Mouse (Mus musculus) forebrain, embryonic 12.5 days (tissue): ENCODE measurements around the gene Med24. TPM values are rescaled to one million over a fixed set of nuclear protein-coding genes. Genes with fewer than 3 reads are reported as not detected.
"Not testable (repeated sequence)": the region's sequence is repeated elsewhere in the genome, so short reads cannot be mapped to it uniquely, and the experiment has no call there.

Experiments
- ATAC-seq: fragments of 200-750 bp; cut with Nextera tagmentation; 2 replicates; pipeline ENCODE4 v1.8.0; 2017; ENCODE audit warnings: moderate TSS enrichment; ENCODE audit not compliant: low FRiP score
- H3K27ac ChIP-seq: fragments of 300-500 bp; sonication (generic); 2 replicates; pipeline ENCODE4 v1.5.1; 2016; ENCODE audit warnings: mild to moderate bottlenecking
- H3K27me3 ChIP-seq: fragments of 300-500 bp; sonication (generic); 2 replicates; pipeline ENCODE4 v1.6.1; 2016; ENCODE audit warnings: mild to moderate bottlenecking
- H3K36me3 ChIP-seq: fragments of 300-500 bp; sonication (generic); replicated peaks from 2 replicates; pipeline ENCODE4 v1.6.1; 2016; ENCODE audit warnings: mild to moderate bottlenecking
- H3K4me1 ChIP-seq: fragments of 300-500 bp; sonication (generic); 2 replicates; pipeline ENCODE4 v1.6.1; 2016
- H3K4me2 ChIP-seq: fragments of 300-500 bp; sonication (generic); 2 replicates; pipeline ENCODE4 v1.6.1; 2016; ENCODE audit warnings: mild to moderate bottlenecking, moderate library complexity
- H3K4me3 ChIP-seq: fragments of 300-500 bp; sonication (generic); replicated peaks from 2 replicates; pipeline ENCODE4 v1.5.1; 2016; ENCODE audit warnings: mild to moderate bottlenecking
- H3K9ac ChIP-seq: fragments of 300-500 bp; sonication (generic); 2 replicates; pipeline ENCODE4 v1.6.1; 2016; ENCODE audit warnings: mild to moderate bottlenecking
- H3K9me3 ChIP-seq: fragments of 300-500 bp; sonication (generic); 2 replicates; pipeline ENCODE4 v1.6.1; 2016
- WGBS: fragments of 180-500 bp; shearing (Covaris S2); methylation state at CpG from one replicate; pipeline ENCODE4 v1.1.7; 2016; 5-methylcytosine and 5-hydroxymethylcytosine counted together
- polyA plus RNA-seq: library from polyadenylated mRNA; unstranded; fragments of >200 nt; fragmentation: Nextera tagmentation; extraction: Ambion mirVana; gene quantifications from 2 replicates; pipeline ENCODE4 v1.2.1, GENCODE M21; 2016

The Med24 gene
- polyA plus RNA-seq, 1 experiment from 2014 or later, result 88.1 TPM

DNA sequence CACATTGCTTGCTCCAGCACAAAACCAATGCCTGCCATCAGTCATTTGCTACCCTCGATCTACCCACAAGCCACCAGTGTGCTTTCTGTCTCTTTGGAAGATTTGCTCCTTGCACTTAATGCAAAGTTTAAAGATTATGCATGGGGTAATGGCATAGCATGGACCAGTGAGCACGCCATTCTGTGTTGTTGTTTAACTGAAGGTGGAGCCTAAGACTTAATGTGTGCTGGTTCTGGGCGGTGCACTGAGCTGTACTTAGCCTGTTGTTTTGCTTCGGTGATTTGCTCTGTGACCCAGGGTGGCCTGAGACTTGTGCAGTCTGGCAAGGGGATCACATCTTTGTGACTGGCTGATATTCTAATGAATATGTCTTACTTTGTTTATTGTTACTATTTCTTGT, 42.3 kb downstream of the Med24 start:
- Histone ChIP-seq H3K9me3 (no peaks in the 10 kb centered on the region), H3K27me3 (no peaks in the 10 kb centered on the region), H3K4me1 (peaks cover 11% of the 10 kb centered on the region), H3K36me3 (peaks cover 64% of the 10 kb centered on the region), H3K4me3 (no peak overlapping the region), H3K4me2 (no peak overlapping the region), H3K9ac (no peak overlapping the region), H3K27ac (no peak overlapping the region)
- WGBS, result 92% methylated on average over 4 of the region's 4 CpGs
- ATAC-seq, result no peak

DNA sequence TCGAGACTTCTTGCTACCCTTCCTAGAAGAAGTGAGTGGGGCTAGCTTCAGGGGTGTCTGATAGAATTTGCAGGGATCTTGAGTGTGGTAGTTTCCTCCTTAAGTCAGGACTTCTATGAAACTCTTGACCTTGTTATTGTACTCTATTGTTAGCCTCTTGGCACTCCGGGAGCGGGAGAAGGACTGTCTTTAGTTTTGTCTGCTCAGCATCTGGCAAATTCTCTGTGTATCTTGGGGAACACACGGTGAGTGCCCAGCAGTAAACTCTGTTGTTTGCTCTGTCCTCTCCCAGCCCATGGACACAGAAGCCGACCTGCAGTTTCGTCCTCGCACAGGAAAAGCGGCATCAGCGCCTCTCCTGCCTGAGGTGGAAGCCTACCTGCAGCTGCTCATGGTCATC, 43.6 kb downstream of the Med24 start:
- Histone ChIP-seq H3K27ac (no peak overlapping the region), H3K9me3 (no peaks in the 10 kb centered on the region), H3K27me3 (no peaks in the 10 kb centered on the region), H3K4me1 (peaks cover 15% of the 10 kb centered on the region), H3K4me2 (no peak overlapping the region), H3K36me3 (peaks cover 51% of the 10 kb centered on the region), H3K9ac (no peak overlapping the region), H3K4me3 (no peak overlapping the region)
- ATAC-seq, result no peak
- 93% methylated on average over 9 of the region's 9 CpGs for WGBS

DNA sequence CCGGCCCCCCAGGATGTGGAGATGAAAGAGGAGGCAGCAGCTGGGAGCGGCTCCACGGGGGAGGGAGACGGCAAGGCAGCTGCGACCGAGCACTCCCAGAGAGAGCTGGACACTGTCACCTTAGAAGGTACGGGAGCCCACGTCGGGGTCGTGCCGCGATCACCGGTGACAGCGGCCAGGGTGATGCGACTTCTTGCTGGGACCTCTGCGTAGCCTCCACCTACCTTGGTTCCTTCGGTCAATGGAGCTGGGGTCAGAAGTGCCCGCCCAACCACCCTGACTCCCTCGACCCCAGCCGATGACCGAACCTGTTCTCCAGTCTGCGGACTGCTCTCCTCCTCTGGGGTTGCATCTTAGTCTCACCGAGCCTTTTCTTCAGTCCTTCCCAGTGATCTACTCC, 46.4 kb downstream of the Med24 start:
- Histone ChIP-seq H3K4me1 (peaks cover 15% of the 10 kb centered on the region), H3K9me3 (no peaks in the 10 kb centered on the region), H3K27ac (peak overlapping the region; percentile 71; the same call in 1 of the 2 replicates), H3K4me2 (peak overlapping the region; percentile 84), H3K27me3 (no peaks in the 10 kb centered on the region), H3K36me3 (peaks cover 27% of the 10 kb centered on the region), H3K9ac (peak overlapping the region; percentile 99), H3K4me3 (peak overlapping the region; percentile 99)
- WGBS, result under 1% methylated on average over 23 of the region's 23 CpGs
- ATAC-seq, result no peak; the same call in 1 of the 2 replicates

DNA sequence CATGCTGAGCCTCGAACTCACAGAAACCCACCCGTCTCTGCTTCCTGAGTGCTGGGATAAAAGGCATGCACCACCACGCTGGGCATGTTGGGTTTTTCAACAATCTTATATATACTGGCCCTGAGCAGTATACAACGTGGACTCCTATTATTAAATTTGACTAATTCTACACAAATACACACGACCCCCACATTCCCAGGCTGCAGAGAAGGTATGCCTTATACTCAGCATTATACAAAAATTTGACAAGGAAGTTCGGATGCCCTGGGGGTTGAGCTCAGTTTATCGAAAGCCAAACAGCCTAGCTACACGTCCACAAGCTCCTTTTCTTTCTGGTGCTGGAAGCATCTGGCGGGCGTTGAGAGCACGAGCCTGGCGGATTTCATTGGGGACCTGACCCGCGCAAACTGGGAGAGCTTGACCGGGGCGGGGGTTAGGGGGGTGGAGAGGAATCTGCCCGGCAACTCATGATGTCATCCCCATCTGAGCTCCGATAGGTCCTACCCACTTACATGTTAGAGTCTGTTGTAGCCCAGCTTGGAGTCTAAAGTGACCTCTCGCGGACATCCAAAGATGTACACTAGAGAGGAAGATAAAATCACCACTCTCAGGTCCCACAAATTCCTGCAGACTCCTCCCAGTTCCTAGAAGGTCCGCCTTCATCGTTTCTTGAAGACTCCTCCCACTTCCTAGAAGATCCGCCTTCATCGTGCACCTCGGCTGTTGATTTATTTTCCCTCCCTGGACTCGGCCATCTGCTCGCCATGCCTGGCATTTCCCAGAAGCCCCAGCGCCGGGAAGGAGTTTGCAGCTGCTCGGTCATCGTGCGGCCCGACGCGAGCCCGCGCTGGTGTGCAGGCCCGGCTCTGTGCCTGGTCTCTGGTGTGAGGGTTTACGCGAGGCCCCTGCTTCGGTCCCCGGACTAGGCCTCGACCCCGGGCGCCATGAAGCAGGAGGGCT, 47.2 kb downstream of the Med24 start, which contains the start of gene Psmd3:
Gene Psmd3, plus strand, starts transcription at position 769 of the 960 bp plus-strand sequence.
- Histone ChIP-seq H3K27me3 (no peaks in the 10 kb centered on the region), H3K9ac (peak within 1 kb of the TSS; percentile 99), H3K4me3 (peak within 1 kb of the TSS; percentile 99), H3K36me3 (peaks cover 20% of the 10 kb centered on the region), H3K4me1 (peaks cover 15% of the 10 kb centered on the region), H3K27ac (peak within 1 kb of the TSS; percentile 74), H3K9me3 (no peaks in the 10 kb centered on the region), H3K4me2 (peak within 1 kb of the TSS; percentile 84)
- 5% methylated on average over 45 of the region's 45 CpGs for whole genome bisulfite sequencing
- ATAC-seq, result peak; percentile 96

DNA sequence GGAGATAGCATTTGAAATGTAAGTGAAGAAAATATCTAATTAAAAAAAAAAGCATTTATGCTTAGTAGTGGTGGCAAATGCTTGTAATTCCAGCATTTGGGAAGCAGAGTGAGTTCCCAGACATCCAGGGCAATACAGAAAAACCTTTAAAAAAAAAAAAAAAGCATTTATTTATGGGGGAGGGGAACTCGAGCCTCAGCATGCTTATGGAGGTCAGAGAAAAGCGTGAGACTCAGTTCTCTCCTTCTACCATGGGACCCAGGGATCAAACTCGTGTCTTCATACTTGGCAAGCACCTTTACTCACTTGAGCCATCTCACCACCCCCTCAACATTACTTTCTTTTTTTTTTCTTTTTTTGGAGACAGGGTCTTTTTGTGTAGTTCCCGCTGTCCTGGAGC, 48.0 kb downstream of the Med24 start:
- Histone ChIP-seq H3K4me1 (peaks cover 15% of the 10 kb centered on the region), H3K4me2 (no peak overlapping the region), H3K4me3 (no peak overlapping the region), H3K27ac (no peak overlapping the region), H3K27me3 (no peaks in the 10 kb centered on the region), H3K9me3 (no peaks in the 10 kb centered on the region), H3K36me3 (peaks cover 11% of the 10 kb centered on the region), H3K9ac (no peak overlapping the region)
- no peak for ATAC-seq
- WGBS, result 90% methylated on average over 4 of the region's 4 CpGs

DNA sequence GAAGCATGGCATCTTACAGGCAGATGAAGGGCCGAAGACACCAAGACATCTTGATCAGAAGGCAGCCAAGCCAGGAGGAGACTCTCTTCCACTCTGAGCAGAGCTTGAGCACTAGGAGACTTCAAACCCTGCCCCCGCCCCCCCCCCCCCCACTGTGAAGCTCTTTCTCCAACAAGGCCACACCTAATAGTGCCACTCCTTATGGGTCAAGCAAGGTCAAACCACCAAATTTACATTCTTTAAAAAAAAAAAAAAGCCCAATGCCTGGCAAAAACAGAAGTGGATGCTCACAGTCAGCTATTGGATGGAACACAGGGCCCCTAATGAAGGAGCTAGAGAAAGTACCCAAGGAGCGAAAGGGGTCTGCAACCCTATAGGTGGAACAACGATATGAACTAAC, 48.6 kb downstream of the Med24 start:
- H3K4me1 ChIP-seq, result peaks cover 15% of the 10 kb centered on the region
- not testable (repeated sequence) for H3K27ac ChIP-seq, H3K27me3 ChIP-seq, H3K4me3 ChIP-seq, H3K9ac ChIP-seq, H3K4me2 ChIP-seq, ATAC-seq, H3K9me3 ChIP-seq, H3K36me3 ChIP-seq
- WGBS, result 87% methylated on average over 4 of the region's 4 CpGs

DNA sequence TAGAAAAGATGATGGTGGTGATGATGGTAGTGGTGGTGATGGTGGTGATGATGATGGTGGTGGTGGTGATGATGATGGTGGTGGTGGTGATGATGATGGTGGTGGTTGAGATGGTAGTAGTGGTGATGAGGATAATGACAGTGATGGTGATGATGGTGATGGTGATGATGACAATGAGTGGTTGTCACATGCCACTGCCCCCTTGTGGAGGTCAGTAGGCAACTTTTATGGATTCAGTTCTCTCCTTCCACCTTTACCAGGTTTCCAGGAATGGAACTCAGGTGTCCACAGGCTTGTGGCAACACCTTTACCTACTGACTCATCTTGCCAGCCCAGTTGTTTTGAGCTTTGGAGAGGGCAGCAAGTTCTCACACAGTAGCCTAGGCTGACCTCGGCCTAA, 49.2 kb downstream of the Med24 start:
- Histone ChIP-seq H3K9me3 (no peaks in the 10 kb centered on the region), H3K36me3 (no peaks in the 10 kb centered on the region), H3K27me3 (no peaks in the 10 kb centered on the region), H3K9ac (no peak overlapping the region), H3K27ac (no peak overlapping the region), H3K4me2 (no peak overlapping the region), H3K4me3 (no peak overlapping the region), H3K4me1 (peaks cover 15% of the 10 kb centered on the region)
- no peak for ATAC-seq
- 88% methylated on average over 1 of the region's 1 CpGs for WGBS

DNA sequence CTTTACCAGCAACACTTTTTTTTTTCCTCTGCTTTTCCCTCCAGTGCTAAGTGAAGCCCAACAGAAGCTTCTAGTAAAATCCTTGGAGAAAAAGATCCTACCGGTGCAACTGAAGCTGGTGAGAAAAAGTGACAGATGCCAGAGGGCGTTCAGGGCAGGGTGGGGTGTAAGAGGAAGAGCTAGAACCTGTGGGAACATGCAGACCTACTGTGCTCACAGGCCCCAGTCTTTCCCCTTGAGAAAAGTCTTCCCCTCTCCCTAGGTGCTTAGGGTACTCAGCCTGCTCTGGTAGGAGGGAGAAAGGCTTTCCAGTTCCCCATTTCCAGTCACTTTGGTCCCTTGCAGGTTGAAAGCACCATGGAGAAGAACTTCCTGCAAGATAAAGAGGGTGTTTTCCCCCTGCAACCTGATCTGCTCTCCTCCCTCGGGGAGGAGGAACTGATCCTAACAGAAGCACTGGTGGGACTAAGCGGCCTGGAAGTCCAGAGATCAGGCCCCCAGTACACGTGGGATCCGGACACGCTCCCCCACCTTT, 53.3 kb downstream of the Med24 start:
- Histone ChIP-seq H3K36me3 (no peaks in the 10 kb centered on the region), H3K27me3 (peaks cover 15% of the 10 kb centered on the region), H3K27ac (no peak overlapping the region), H3K4me1 (no peaks in the 10 kb centered on the region), H3K9ac (no peak overlapping the region), H3K4me2 (no peak overlapping the region), H3K4me3 (no peak overlapping the region), H3K9me3 (no peaks in the 10 kb centered on the region)
- WGBS, result 48% methylated on average over 7 of the region's 7 CpGs
- no peak for ATAC-seq

DNA sequence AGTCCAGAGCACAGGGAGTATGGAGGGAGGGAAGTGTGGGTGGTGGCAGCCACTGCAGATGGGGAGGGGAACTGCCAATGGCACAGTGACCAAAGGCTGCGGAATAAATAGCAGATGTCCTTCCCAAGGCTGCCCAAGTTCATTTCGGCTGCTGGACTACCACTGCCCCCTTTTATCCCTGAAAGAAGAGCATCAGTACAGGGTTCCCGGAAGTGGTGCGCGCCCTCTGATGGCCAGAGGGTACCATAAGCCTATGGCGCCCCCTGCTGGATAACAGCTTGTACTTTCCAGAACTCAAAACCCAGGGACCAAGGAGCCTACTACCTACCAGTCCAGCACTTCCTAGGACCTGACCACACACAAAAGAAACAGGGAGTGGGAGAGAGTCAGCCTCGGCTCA, 56.1 kb downstream of the Med24 start:
- not testable (repeated sequence) for H3K4me3 ChIP-seq, H3K27ac ChIP-seq, H3K9ac ChIP-seq, H3K4me1 ChIP-seq, H3K9me3 ChIP-seq, H3K36me3 ChIP-seq, ATAC-seq
- 11% methylated on average over 7 of the region's 7 CpGs for WGBS
- Histone ChIP-seq H3K27me3 (peaks cover 34% of the 10 kb centered on the region), H3K4me2 (peak overlapping the region; percentile 29; the same call in 1 of the 2 replicates)

DNA sequence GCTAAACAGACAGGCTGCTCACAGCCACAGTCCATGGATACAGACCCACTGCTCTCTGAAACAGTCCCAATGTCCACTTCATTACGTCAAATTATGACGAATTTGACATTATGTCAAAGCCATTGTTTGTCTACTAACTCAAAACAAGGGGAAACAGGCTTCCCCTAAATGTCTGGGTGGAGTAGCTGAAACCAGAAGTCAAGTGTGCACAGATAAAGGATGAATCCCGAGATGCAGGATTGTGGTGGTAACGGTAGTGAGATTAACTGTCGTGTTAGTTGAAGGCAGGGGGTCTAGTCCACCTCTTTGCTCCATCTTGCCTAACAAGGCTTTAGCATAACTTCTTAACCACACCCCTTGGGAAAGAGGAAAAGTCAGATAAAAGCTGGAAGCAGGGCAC, 56.8 kb downstream of the Med24 start:
- Histone ChIP-seq H3K4me1 (no peaks in the 10 kb centered on the region), H3K9ac (no peak overlapping the region), H3K27ac (no peak overlapping the region), H3K27me3 (peaks cover 40% of the 10 kb centered on the region), H3K4me2 (no peak overlapping the region), H3K36me3 (no peaks in the 10 kb centered on the region), H3K9me3 (no peaks in the 10 kb centered on the region), H3K4me3 (no peak overlapping the region)
- 92% methylated on average over 5 of the region's 5 CpGs for whole genome bisulfite sequencing
- no peak for ATAC-seq

DNA sequence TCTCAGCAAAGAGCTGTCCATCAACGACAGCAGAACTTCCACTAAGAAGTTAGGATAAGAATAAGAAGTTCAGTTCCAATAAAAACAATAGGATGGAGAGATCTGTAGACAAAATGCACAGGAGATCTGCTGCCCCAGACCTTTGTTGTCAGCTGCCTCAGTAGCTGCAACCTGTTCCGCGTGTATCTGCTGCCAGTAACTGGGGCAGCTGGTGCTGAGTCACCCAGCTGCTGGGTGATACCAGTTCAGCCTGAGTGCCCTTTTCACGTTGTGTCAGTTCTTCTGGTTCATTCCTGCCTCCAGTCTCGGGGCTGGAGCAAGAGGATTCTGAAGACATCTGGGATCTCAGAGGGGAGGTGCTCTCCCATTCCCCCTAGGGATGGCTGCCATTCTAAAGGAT, 57.4 kb downstream of the Med24 start:
- Histone ChIP-seq H3K36me3 (no peaks in the 10 kb centered on the region), H3K4me3 (no peak overlapping the region), H3K27ac (no peak overlapping the region), H3K4me1 (no peaks in the 10 kb centered on the region), H3K9me3 (no peaks in the 10 kb centered on the region), H3K9ac (no peak overlapping the region), H3K27me3 (peaks cover 45% of the 10 kb centered on the region), H3K4me2 (no peak overlapping the region)
- 68% methylated on average over 5 of the region's 5 CpGs for WGBS
- ATAC-seq, result no peak

DNA sequence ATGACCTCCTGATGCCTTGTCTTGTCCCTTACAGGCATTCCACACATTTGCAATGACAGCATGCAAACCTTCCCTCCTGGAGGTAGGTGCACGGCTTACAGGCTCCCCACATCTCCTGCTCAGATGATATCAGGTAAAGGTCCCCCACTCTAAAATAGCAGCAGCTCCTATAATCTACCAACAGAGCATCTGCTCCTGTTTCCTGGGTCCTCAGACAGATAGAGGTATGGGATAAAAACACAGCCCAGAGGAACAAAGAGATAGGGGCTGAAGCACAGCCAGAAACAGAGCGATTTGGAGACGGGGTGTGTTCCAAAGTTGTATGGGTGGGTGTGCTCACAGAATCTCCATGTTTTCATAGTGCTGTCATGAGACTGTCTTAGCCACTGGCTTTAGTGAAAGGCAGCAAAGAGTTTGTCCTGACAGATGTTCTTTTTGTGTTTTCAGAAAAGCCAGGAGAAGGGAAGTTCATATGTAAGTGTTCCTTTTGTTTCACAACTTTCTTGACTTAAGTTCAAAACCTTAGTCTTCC, 57.9 kb downstream of the Med24 start:
- WGBS, result 72% methylated on average over 3 of the region's 3 CpGs
- Histone ChIP-seq H3K4me1 (no peaks in the 10 kb centered on the region), H3K36me3 (no peaks in the 10 kb centered on the region), H3K4me2 (no peak overlapping the region), H3K9me3 (no peaks in the 10 kb centered on the region), H3K9ac (no peak overlapping the region), H3K4me3 (no peak overlapping the region), H3K27me3 (peaks cover 50% of the 10 kb centered on the region), H3K27ac (no peak overlapping the region)
- no peak for ATAC-seq
